Mouse (Mus musculus): ENCODE data around the gene St8sia6. TPM values are rescaled to one million over a fixed set of nuclear protein-coding genes. Genes with fewer than 3 reads are reported as not detected.
"Not testable (repeated sequence)": the region's sequence is repeated elsewhere in the genome, so short reads cannot be mapped to it uniquely, and the experiment has no call there.

Gene St8sia6
- polyA plus RNA-seq, 1 experiment from 2014 or later, result 1.4 TPM

DNA sequence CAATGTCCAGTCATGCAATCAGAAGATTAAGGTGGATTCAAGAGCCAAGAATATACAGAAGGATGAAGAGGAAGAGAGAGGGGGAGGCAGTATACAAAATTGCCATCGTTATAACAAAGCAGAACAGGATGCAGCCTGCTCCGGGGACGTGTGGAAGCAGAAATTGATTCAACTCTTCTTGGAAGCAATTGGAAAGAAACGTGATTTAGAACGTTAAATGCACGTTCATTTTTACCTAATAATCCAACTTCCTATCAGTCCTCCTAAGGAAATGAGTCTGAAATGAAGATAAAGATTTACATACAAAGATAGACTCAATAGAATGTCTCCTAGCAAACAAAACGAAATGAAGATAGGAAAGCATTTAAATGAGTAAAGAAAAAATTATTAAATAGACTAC lies 2.3 kb downstream of the St8sia6 start:
- WGBS, result 65% methylated on average over 7 of the region's 7 CpGs
- H3K27me3 ChIP-seq, result peaks cover 28% of the 10 kb centered on the region

DNA sequence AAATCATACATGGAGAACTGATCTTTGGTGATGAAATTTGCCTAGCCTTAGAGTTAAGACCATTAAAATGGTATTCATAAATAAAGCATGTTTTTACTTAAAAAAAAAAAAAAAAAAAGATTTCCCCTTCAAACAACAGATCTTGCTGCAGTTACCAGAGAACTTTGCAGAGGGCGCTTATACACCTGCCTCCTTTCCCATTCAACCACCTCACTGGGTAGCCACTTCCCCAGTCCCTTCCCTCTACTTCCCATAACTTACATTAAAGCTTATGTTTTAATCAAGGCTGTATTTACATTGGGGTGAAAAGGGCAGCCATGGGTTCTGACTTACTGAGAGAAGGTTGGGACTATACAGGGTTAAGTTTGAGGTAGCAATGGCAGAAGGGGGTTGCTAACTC lies 4.5 kb downstream of the St8sia6 start:
- 39% methylated on average over 1 of the region's 1 CpGs for WGBS
- Histone ChIP-seq H3K27ac (no peak overlapping the region), H3K4me1 (0 out of 2 replicates have a peak, but pooled peaks cover 3% of the 10 kb centered on the region), H3K9ac (no peak overlapping the region), H3K4me2 (replicated peaks) (no peak overlapping the region), H3K4me3 (no peak overlapping the region), H3K9me3 (no peaks in the 10 kb centered on the region), H3K27me3 (peaks cover 27% of the 10 kb centered on the region), H3K36me3 (no peaks in the 10 kb centered on the region)
- no peak for ATAC-seq (ENCODE audit: insufficient number of reproducible peaks, insufficient read depth, low FRiP score, low TSS enrichment)

More for the DNA sequence above, 2.3 kb downstream of the St8sia6 start:
- Histone ChIP-seq H3K27ac (no peak overlapping the region), H3K4me2 (replicated peaks) (no peak overlapping the region), H3K9ac (no peak overlapping the region), H3K4me1 (0 out of 2 replicates have a peak, but pooled peaks cover 3% of the 10 kb centered on the region), H3K4me3 (no peak overlapping the region), H3K9me3 (no peaks in the 10 kb centered on the region), H3K36me3 (no peaks in the 10 kb centered on the region)
- ATAC-seq (ENCODE audit: insufficient number of reproducible peaks, insufficient read depth, low FRiP score, low TSS enrichment), result no peak

DNA sequence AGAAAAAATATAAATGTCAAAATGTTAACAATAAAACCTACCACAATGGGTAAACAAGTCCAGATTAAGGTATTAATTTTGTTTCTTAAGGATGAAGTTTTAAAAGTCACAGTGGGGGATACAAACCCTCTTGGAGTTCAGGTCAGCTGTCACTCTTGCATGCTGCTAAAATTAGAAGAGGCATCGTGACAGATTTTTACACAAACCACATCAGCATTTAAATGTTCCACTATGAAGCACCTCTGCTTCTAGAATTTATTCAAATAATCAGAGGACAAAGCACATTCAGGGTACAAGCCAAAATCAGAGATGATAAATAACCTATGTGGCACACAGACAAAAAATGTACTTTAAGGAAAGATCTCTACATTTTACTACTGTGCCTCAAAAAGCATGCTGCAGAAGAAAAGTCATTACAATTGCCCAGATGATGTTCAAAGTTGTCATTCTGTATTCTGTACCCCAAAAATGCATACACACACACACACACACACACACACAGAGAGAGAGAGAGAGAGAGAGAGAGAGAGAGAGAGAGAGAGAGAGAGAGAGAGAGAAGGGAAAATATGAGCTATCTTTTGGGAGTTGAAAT lies 7.2 kb downstream of the St8sia6 start:
- Histone ChIP-seq H3K4me2 (replicated peaks) (no peak overlapping the region), H3K27me3 (peaks cover 5% of the 10 kb centered on the region; the same call in 1 of the 2 replicates), H3K9ac (no peak overlapping the region), H3K36me3 (no peaks in the 10 kb centered on the region), H3K4me1 (no peaks in the 10 kb centered on the region), H3K9me3 (no peaks in the 10 kb centered on the region), H3K27ac (no peak overlapping the region), H3K4me3 (no peak overlapping the region)
- 76% methylated on average over 1 of the region's 1 CpGs for WGBS
- ATAC-seq (ENCODE audit: insufficient number of reproducible peaks, insufficient read depth, low FRiP score, low TSS enrichment), result no peak

DNA sequence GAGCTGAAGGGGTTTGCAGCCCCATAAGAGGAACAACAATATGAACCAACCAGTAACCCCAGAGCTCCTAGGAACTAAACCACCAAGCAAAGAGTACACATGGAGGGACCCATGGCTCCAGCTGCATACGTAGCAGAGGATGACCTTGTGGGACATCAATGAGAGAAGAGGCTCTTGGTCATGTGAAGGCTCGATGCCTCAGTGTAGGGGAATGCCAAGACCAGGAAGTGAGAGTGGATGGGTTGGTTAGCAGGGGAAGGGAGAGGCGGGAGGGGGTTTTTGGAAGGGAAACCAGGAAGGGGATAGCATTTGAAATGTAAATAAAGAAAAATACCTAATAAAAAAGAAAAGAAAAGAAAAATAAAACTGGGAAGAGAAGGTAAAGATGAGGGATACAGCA lies 7.9 kb downstream of the St8sia6 start:
- H3K27ac ChIP-seq; H3K36me3 ChIP-seq; H3K4me2 ChIP-seq (replicated peaks); H3K9ac ChIP-seq; H3K27me3 ChIP-seq; H3K4me1 ChIP-seq; H3K9me3 ChIP-seq; ATAC-seq (ENCODE audit: insufficient number of reproducible peaks, insufficient read depth, low FRiP score, low TSS enrichment); H3K4me3 ChIP-seq: not testable (repeated sequence)
- 63% methylated on average over 2 of the region's 3 CpGs for WGBS

DNA sequence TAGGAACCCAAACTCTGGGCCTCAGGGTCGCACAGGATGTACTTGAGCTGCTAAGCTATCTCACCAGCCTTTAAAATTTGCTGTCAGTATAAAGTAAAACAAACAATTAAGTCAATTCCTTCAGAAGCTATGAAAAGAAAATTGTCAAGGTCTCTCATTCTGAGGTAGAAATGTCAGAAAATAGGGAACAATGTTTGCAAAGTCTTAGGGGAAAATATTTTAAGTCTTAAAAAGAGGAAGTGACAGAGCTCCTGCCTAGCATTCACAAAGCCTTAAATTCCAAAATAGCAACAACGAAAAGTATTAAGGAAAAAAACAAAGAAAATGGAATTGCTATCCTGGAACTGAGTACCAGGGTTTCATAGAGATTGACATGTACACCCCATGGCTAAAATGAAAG lies 8.6 kb downstream of the St8sia6 start:
- H3K4me1 ChIP-seq, result no peaks in the 10 kb centered on the region
- no peak overlapping the region for H3K9ac ChIP-seq
- no peaks in the 10 kb centered on the region for H3K27me3 ChIP-seq
- H3K27ac ChIP-seq, result no peak overlapping the region
- WGBS, result 76% methylated on average over 2 of the region's 2 CpGs
- H3K36me3 ChIP-seq, result no peaks in the 10 kb centered on the region
- no peak overlapping the region for H3K4me3 ChIP-seq
- ATAC-seq (ENCODE audit: insufficient number of reproducible peaks, insufficient read depth, low FRiP score, low TSS enrichment), result no peak
- no peaks in the 10 kb centered on the region for H3K9me3 ChIP-seq
- H3K4me2 ChIP-seq (replicated peaks), result no peak overlapping the region

DNA sequence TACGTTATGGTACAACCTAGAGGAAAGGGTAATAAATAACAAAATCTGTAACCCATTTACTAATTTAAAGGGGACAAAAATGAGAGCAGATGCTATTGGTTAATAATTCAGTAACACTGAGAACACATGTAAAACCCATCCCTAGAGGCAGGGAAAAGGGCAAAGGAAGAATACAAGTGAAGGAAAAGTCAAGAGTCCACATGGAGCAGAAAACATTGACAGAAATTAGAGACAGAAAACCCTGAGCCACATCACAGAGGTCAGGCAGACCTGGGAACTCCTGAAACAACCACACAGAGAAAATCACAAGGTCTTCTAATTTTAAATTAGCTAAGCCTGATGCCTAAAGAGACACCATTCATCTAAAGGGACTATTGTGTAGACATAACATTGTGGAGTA lies 9.4 kb downstream of the St8sia6 start:
- Histone ChIP-seq H3K9ac (no peak overlapping the region), H3K36me3 (no peaks in the 10 kb centered on the region), H3K9me3 (no peaks in the 10 kb centered on the region), H3K27me3 (no peaks in the 10 kb centered on the region), H3K4me1 (no peaks in the 10 kb centered on the region), H3K4me2 (replicated peaks) (no peak overlapping the region), H3K27ac (no peak overlapping the region), H3K4me3 (no peak overlapping the region)
- ATAC-seq (ENCODE audit: insufficient number of reproducible peaks, insufficient read depth, low FRiP score, low TSS enrichment), result no peak
- WGBS, result 30% methylated on average over 1 of the region's 1 CpGs

DNA sequence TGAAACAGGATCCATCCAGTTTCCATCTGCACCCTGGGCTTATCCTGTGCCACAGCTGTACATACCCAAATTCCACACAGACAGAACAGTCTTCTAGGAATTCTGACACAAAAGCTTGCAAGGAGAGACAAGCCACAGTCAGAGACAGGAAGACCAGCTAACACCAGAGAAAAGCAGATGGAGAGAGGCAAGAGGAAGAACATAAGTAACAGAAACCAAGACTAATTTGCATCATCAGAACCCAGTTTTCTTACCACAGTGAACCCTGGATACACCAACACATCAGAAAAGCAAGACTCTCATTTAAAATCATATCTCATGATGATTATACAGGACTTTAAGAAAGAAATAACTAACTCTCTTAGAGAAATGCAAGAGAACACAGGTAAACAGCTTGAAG lies 16.8 kb downstream of the St8sia6 start:
- no peak overlapping the region for H3K27ac ChIP-seq
- H3K4me1 ChIP-seq, result no peaks in the 10 kb centered on the region
- H3K4me3 ChIP-seq, result no peak overlapping the region
- H3K4me2 ChIP-seq (replicated peaks), result no peak overlapping the region
- no peaks in the 10 kb centered on the region for H3K36me3 ChIP-seq
- ATAC-seq (ENCODE audit: insufficient number of reproducible peaks, insufficient read depth, low FRiP score, low TSS enrichment), result no peak
- H3K9me3 ChIP-seq, result no peaks in the 10 kb centered on the region
- no peaks in the 10 kb centered on the region for H3K27me3 ChIP-seq
- no peak overlapping the region for H3K9ac ChIP-seq

DNA sequence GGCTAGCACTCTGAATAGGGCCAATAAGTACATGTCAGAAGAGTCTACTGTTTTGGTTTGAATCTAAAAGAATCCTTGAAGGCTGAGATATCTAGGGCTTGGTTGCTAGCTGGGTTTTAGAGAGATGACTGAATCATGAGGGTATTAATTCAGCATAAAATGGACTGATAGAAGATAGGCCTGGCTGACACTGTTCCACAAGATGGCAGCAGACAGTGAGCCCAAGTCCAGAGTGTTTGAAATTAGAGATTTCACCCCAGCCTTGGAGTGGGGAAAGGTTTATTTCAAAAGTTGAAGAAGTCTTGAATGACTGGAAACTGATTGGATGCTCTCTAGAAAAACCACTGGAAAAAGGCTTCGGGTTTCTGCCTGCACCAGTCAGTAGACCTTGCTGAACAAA lies 17.4 kb downstream of the St8sia6 start:
- Histone ChIP-seq H3K9me3 (no peaks in the 10 kb centered on the region), H3K4me3 (no peak overlapping the region), H3K36me3 (no peaks in the 10 kb centered on the region), H3K27ac (no peak overlapping the region), H3K27me3 (no peaks in the 10 kb centered on the region), H3K4me2 (replicated peaks) (no peak overlapping the region), H3K4me1 (no peaks in the 10 kb centered on the region), H3K9ac (no peak overlapping the region)
- ATAC-seq (ENCODE audit: insufficient number of reproducible peaks, insufficient read depth, low FRiP score, low TSS enrichment), result no peak
- WGBS, result 69% methylated on average over 1 of the region's 1 CpGs

DNA sequence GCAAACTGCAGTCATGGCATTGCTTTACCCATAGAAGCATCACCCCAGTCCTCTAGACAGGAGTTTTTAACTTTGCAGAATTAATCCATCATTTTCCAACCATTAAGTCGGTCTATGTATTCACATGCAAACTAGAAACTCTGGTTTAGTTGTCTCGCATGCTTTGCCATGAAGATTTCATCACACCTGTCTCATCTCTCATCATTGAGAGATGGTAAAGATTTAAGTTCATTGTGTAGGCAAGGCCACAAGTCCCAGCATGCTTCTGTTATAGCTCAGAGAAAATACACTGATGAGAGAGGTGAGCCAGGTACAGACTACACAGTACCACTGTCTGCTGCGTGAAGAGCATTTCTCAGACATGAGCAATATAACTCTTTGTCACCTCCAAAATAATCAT lies 18.8 kb downstream of the St8sia6 start:
- no peaks in the 10 kb centered on the region for H3K27me3 ChIP-seq
- no peak for ATAC-seq (ENCODE audit: insufficient number of reproducible peaks, insufficient read depth, low FRiP score, low TSS enrichment)
- no peak overlapping the region for H3K4me3 ChIP-seq
- no peaks in the 10 kb centered on the region for H3K36me3 ChIP-seq
- H3K27ac ChIP-seq, result no peak overlapping the region
- no peak overlapping the region for H3K4me2 ChIP-seq (replicated peaks)
- H3K4me1 ChIP-seq, result no peaks in the 10 kb centered on the region
- H3K9ac ChIP-seq, result no peak overlapping the region
- H3K9me3 ChIP-seq, result no peaks in the 10 kb centered on the region
- WGBS, result 85% methylated on average over 3 of the region's 3 CpGs

DNA sequence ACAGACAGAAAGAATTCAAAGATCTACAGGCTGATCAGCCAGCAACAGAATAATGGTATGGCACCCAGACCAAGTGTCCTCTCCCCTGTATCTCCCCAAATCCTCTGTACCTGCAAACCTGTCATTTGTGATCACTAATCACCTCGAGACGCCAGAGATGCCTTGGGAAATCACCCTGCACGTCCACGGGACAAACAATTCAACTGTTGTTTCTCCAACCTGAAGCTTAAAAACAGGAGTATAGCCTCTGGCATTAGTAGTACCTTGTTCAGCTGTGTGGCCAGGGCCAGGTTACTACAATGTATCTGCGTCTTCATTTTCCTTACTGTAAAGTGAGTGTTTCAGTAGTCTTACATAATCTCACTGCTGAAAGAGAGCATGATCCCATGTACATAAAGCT lies 25.3 kb downstream of the St8sia6 start:
- H3K4me3 ChIP-seq, result no peak overlapping the region
- no peaks in the 10 kb centered on the region for H3K4me1 ChIP-seq
- H3K36me3 ChIP-seq, result no peaks in the 10 kb centered on the region
- WGBS, result 58% methylated on average over 5 of the region's 5 CpGs
- H3K9ac ChIP-seq, result no peak overlapping the region
- H3K4me2 ChIP-seq (replicated peaks), result no peak overlapping the region
- ATAC-seq (ENCODE audit: insufficient number of reproducible peaks, insufficient read depth, low FRiP score, low TSS enrichment), result no peak
- no peak overlapping the region for H3K27ac ChIP-seq
- H3K9me3 ChIP-seq, result no peaks in the 10 kb centered on the region
- H3K27me3 ChIP-seq, result no peaks in the 10 kb centered on the region

DNA sequence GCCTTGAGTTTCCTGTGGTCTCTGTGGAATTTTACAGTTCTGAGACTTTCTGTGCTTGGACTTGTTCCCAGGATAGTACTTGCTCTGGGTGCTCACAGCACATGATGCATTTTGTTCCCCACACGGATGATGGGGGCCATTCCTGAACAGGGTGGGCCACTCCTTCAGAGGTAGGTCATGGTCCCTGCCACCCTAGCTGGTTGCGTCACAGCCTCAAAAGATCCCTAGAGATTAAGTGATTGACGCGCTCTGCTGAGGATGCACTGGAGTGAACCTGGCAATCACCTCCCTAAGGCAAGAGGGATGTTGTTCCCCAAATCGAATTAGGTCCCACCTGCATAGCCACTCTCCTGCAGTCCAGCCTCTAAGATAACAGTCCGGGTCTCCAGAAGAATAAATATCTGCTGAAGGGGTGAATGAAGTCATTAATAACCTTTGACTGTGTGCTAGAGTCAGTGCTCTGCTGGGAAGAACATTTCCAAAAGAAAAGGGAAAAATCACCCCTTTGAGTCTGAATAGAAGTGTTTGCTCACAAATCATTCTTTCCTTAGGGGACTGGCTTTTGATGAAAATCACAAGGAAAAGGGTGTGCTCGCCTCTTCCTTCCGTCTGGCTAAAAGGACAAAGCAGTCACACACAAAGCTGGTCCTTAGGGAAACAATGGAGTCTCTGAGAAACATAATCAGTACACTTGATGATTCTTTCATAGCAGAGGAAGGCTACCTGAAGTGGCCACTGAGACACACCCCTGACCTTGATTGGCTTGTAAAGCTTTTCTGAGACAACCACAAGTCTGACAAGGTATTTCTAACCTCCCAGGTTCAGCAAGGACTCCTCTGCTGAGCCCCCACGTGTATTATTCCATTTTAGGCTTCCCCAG lies 26.1 kb downstream of the St8sia6 start:
- 58% methylated on average over 9 of the region's 9 CpGs for WGBS
- H3K4me1 ChIP-seq, result no peaks in the 10 kb centered on the region
- no peak overlapping the region for H3K4me3 ChIP-seq
- no peaks in the 10 kb centered on the region for H3K27me3 ChIP-seq
- H3K36me3 ChIP-seq, result no peaks in the 10 kb centered on the region
- no peaks in the 10 kb centered on the region for H3K9me3 ChIP-seq
- H3K9ac ChIP-seq, result no peak overlapping the region
- H3K27ac ChIP-seq, result no peak overlapping the region
- no peak overlapping the region for H3K4me2 ChIP-seq (replicated peaks)
- ATAC-seq (ENCODE audit: insufficient number of reproducible peaks, insufficient read depth, low FRiP score, low TSS enrichment), result no peak

DNA sequence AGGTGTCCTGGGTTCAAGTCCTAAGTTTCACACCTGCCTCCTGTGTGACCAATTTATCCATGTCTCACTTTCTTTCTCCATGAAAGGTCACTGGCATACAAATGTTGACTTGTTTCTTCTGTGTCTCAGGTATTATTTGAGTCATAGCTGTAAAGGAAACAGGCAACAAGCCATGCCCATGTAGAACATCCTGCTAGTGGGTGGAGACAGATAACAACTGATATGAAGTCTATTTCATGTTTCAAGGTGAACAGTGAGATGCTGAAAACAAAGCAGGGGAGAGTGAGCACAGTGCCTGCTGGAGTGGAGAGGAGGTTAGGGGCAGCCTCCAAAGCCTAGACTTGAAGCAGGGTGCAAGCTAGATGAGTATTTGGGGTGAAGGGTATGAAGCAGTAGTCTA lies 33.5 kb downstream of the St8sia6 start:
- Histone ChIP-seq H3K9me3 (no peaks in the 10 kb centered on the region), H3K4me1 (no peaks in the 10 kb centered on the region), H3K27me3 (no peaks in the 10 kb centered on the region), H3K4me2 (replicated peaks) (no peak overlapping the region), H3K27ac (no peak overlapping the region), H3K36me3 (no peaks in the 10 kb centered on the region), H3K9ac (no peak overlapping the region), H3K4me3 (no peak overlapping the region)
- no peak for ATAC-seq (ENCODE audit: insufficient number of reproducible peaks, insufficient read depth, low FRiP score, low TSS enrichment)

Measured in embryonic facial prominence, embryonic 12.5 days (tissue).